Mouse (Mus musculus): ENCODE measurements around the gene Hoxb1.

The Hoxb1 gene

GRCm38 (mm10) chr11:96348988-96349387 lies 16.6 kb upstream of the Hoxb1 start:
- ATAC-seq (ENCODE audit: insufficient number of reproducible peaks, low FRiP score, low TSS enrichment) = no peak

GRCm38 (mm10) chr11:96349491-96350340 lies 15.8 kb upstream of the Hoxb1 start:
- no peak for ATAC-seq (ENCODE audit: insufficient number of reproducible peaks, low FRiP score, low TSS enrichment)

GRCm38 (mm10) chr11:96350341-96350624 lies 15.3 kb upstream of the Hoxb1 start, which contains the start of gene Hoxb2:
Gene Hoxb2 (plus strand): TSS chr11:96350525.
- ATAC-seq (ENCODE audit: insufficient number of reproducible peaks, low FRiP score, low TSS enrichment) = no peak

GRCm38 (mm10) chr11:96350791-96351190 lies 14.8 kb upstream of the Hoxb1 start:
- ATAC-seq (ENCODE audit: insufficient number of reproducible peaks, low FRiP score, low TSS enrichment) = no peak

GRCm38 (mm10) chr11:96351312-96351711 lies 14.2 kb upstream of the Hoxb1 start:
- no peak for ATAC-seq (ENCODE audit: insufficient number of reproducible peaks, low FRiP score, low TSS enrichment)

- ATAC-seq (ENCODE audit: insufficient number of reproducible peaks, low FRiP score, low TSS enrichment) = no peak
Observed at GRCm38 (mm10) chr11:96351831-96352230, 13.7 kb upstream of the Hoxb1 start.

GRCm38 (mm10) chr11:96352691-96353521 lies 12.6 kb upstream of the Hoxb1 start:
- no peak for ATAC-seq (ENCODE audit: insufficient number of reproducible peaks, low FRiP score, low TSS enrichment)

GRCm38 (mm10) chr11:96353522-96353841 lies 12.1 kb upstream of the Hoxb1 start:
- ATAC-seq (ENCODE audit: insufficient number of reproducible peaks, low FRiP score, low TSS enrichment) = no peak

- no peak for ATAC-seq (ENCODE audit: insufficient number of reproducible peaks, low FRiP score, low TSS enrichment)
Observed at GRCm38 (mm10) chr11:96353939-96354338, 11.6 kb upstream of the Hoxb1 start.

- ATAC-seq (ENCODE audit: insufficient number of reproducible peaks, low FRiP score, low TSS enrichment) = no peak
Observed at GRCm38 (mm10) chr11:96354376-96354775, 11.2 kb upstream of the Hoxb1 start.

- ATAC-seq (ENCODE audit: insufficient number of reproducible peaks, low FRiP score, low TSS enrichment) = no peak
Observed at GRCm38 (mm10) chr11:96354801-96355311, 10.7 kb upstream of the Hoxb1 start.

GRCm38 (mm10) chr11:96363807-96364206 lies 1.7 kb upstream of the Hoxb1 start:
- ATAC-seq (ENCODE audit: insufficient number of reproducible peaks, low FRiP score, low TSS enrichment) = no peak

- ATAC-seq (ENCODE audit: insufficient number of reproducible peaks, low FRiP score, low TSS enrichment) = no peak
Observed at GRCm38 (mm10) chr11:96366092-96367041, 815 bp downstream of the Hoxb1 start.

- ATAC-seq (ENCODE audit: insufficient number of reproducible peaks, low FRiP score, low TSS enrichment) = no peak
Observed at GRCm38 (mm10) chr11:96367141-96367540, 1.6 kb downstream of the Hoxb1 start.

- no peak for ATAC-seq (ENCODE audit: insufficient number of reproducible peaks, low FRiP score, low TSS enrichment)
Observed at GRCm38 (mm10) chr11:96368686-96369085, 3.1 kb downstream of the Hoxb1 start.

GRCm38 (mm10) chr11:96369140-96369539 lies 3.6 kb downstream of the Hoxb1 start:
- no peak for ATAC-seq (ENCODE audit: insufficient number of reproducible peaks, low FRiP score, low TSS enrichment)

GRCm38 (mm10) chr11:96371726-96372125 lies 6.2 kb downstream of the Hoxb1 start:
- no peak for ATAC-seq (ENCODE audit: insufficient number of reproducible peaks, low FRiP score, low TSS enrichment)

GRCm38 (mm10) chr11:96372519-96372918 lies 7.0 kb downstream of the Hoxb1 start:
- ATAC-seq (ENCODE audit: insufficient number of reproducible peaks, low FRiP score, low TSS enrichment) = no peak

GRCm38 (mm10) chr11:96374810-96375209 lies 9.3 kb downstream of the Hoxb1 start:
- ATAC-seq (ENCODE audit: insufficient number of reproducible peaks, low FRiP score, low TSS enrichment) = no peak

GRCm38 (mm10) chr11:96383381-96383780 lies 17.8 kb downstream of the Hoxb1 start:
- ATAC-seq (ENCODE audit: insufficient number of reproducible peaks, low FRiP score, low TSS enrichment) = no peak
